Mouse (Mus musculus) spleen, adult 2 months (tissue): Measurements from ENCODE around the gene Ly6g5c. TPM values are rescaled to one million over a fixed set of nuclear protein-coding genes. Genes with fewer than 3 reads are reported as not detected.

Source experiments
- DNase-seq, 2 experiments: peaks; one replicate each; pipeline versions ENCODE4 v3.0.0 to v3.0.0-alpha.2; 2012 to 2021; ENCODE audit warnings: low spot score in 2 of 2, low read depth in 1 of 2
- H3K27ac ChIP-seq: fragments of 200-500 bp; 2 replicates; pipeline ENCODE4 v1.5.1; 2012; ENCODE audit warnings: low read length, inconsistent platforms; ENCODE audit not compliant: insufficient read depth
- H3K27me3 ChIP-seq: fragments of 200-500 bp; 2 replicates; pipeline ENCODE4 v1.6.1; 2012; ENCODE audit warnings: mild to moderate bottlenecking, moderate library complexity, low read length, inconsistent platforms; ENCODE audit not compliant: control insufficient read depth, insufficient read depth
- H3K36me3 ChIP-seq: fragments of 200-500 bp; 2 replicates; pipeline ENCODE4 v1.6.1; 2012; ENCODE audit warnings: mild to moderate bottlenecking, low read length, inconsistent platforms; ENCODE audit not compliant: control insufficient read depth, insufficient read depth
- H3K4me1 ChIP-seq: fragments of 200-500 bp; 2 replicates; pipeline ENCODE4 v1.6.1; 2011; ENCODE audit warnings: inconsistent platforms; ENCODE audit not compliant: control insufficient read depth, insufficient read depth, insufficient read length
- H3K4me3 ChIP-seq: fragments of 200-500 bp; 2 replicates; pipeline ENCODE4 v1.5.1; 2011; ENCODE audit warnings: mild to moderate bottlenecking, inconsistent platforms; ENCODE audit not compliant: insufficient read depth, insufficient read length; ENCODE audit errors: extremely low read depth
- CTCF ChIP-seq: fragments of 200-500 bp; IDR thresholded peaks from 2 replicates; pipeline ENCODE4 v1.5.1; 2011; ENCODE audit warnings: mild to moderate bottlenecking, inconsistent platforms; ENCODE audit not compliant: insufficient read depth, insufficient read length, insufficient replicate concordance; ENCODE audit errors: extremely low read depth
- POLR2A ChIP-seq: fragments of 200-500 bp; IDR thresholded peaks from 2 replicates; pipeline ENCODE4 v1.6.1; 2011; ENCODE audit warnings: low read depth, low read length, inconsistent platforms
- WGBS: fragments of 180-500 bp; shearing (Covaris S2); methylation state at CpG from one replicate; pipeline ENCODE4 v1.1.7; 2018; 5-methylcytosine and 5-hydroxymethylcytosine counted together
- polyA plus RNA-seq: library from polyadenylated mRNA; depleted of rRNA; stranded (reverse); fragments of >200 nt; gene quantifications from 2 replicates; pipeline ENCODE4 v1.2.3, GENCODE M21; 2012

Ly6g5c gene
- polyA plus RNA-seq, 1 experiment = not detected

DNA sequence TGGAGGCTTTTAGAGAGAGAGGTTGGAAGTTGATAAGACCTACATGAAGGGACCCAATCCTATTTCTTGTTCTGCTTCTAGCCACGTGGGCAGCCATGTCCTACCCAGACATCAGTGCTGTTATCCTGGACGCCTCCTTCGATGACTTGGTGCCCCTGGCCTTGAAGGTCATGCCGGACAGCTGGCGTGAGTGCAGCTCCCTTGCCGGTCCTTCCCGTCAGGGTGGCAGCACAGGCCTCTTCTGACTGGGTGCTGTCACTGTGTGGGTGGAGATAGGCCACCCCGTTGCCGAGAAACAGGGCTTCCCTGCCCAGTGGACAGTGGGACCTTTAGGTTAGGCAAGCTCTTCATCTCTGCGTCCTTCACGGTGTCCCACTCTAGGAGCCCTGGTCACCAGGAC is 6.9 kb upstream of the Ly6g5c start:
- Histone ChIP-seq H3K27ac (no peak overlapping the region), H3K36me3 (peaks cover 46% of the 10 kb centered on the region), H3K27me3 (no peaks in the 10 kb centered on the region), H3K4me3 (no peak overlapping the region), H3K4me1 (no peaks in the 10 kb centered on the region)
- no peak for DNase-seq
- 94% methylated on average over 11 of the region's 11 CpGs for WGBS
- no peak for TF ChIP-seq CTCF
- TF ChIP-seq POLR2A = no peak

DNA sequence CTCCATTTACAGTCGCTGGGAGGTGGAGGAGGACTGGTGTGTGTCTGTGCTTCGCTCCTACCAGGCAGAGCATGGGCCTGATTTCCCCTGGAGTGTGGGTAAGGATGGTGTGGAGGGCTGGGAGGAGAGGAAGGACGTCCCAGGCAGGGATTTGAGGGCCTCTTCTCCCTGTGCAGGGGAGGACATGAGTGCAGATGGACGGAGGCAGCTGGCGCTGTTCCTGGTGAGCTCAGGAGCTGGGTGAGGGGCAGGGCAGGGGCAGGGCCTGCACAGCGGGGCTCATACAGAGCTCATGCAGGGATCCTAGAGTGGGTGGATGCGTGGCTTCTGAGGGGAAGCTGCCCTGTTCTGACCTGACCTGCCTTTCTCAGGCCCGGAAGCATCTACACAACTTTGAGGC is 5.8 kb upstream of the Ly6g5c start:
- H3K27ac ChIP-seq = no peak overlapping the region
- TF ChIP-seq POLR2A (no peak), CTCF (no peak)
- H3K4me1 ChIP-seq = no peaks in the 10 kb centered on the region
- DNase-seq = no peak
- WGBS = 88% methylated on average over 8 of the region's 8 CpGs
- peaks cover 36% of the 10 kb centered on the region for H3K36me3 ChIP-seq
- no peak overlapping the region for H3K4me3 ChIP-seq
- H3K27me3 ChIP-seq = no peaks in the 10 kb centered on the region

DNA sequence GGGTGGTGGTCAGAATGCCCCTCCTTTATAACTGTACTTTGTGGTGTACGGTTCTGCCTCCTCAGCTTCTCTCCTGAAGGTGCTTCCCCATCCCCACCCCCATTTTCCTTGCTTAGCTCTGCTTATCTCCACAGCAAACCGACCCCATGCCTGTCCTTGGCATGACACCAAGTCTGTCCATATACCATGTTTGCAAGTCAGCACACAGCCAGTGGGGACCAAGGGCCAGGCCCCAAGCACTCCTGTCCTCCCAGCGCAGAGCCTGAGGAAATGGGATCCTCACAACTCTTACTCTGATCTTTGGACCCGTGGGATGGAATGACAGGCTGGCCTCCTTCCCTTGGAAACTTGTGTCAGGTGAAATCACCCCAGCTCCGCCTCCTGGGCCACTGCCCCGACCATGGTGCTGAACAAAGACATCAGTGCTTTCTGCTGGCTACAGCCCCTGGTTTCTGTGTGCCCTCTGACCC is 4.8 kb upstream of the Ly6g5c start:
- no peak for DNase-seq
- 69% methylated on average over 6 of the region's 6 CpGs for WGBS
- no peak overlapping the region for H3K27ac ChIP-seq
- no peak for TF ChIP-seq POLR2A
- TF ChIP-seq CTCF = no peak
- no peak overlapping the region for H3K4me3 ChIP-seq
- H3K4me1 ChIP-seq = no peaks in the 10 kb centered on the region
- H3K36me3 ChIP-seq = peaks cover 34% of the 10 kb centered on the region
- H3K27me3 ChIP-seq = no peaks in the 10 kb centered on the region

DNA sequence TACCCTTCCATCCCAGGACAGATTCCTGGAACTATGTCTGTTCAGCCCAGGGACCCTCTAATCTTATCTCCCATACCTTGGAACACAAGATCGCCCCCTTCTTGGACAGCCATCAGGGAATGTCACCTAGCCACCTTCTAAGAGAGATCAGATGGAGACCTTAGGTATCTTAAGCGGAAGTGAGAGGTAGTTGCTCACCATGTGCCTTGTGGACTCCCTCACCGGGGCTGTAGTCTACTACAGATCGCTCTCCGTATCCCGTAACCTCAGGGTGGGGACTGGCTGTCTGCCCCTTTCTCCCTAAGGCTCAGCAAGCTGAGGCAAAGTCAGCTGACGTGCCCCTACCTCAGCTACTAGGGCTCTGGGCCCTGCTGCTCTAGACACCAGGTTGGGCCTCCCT is 4.0 kb upstream of the Ly6g5c start:
- Histone ChIP-seq H3K4me1 (no peaks in the 10 kb centered on the region), H3K27ac (no peak overlapping the region), H3K36me3 (peaks cover 28% of the 10 kb centered on the region), H3K27me3 (no peaks in the 10 kb centered on the region), H3K4me3 (no peak overlapping the region)
- TF ChIP-seq POLR2A (no peak), CTCF (no peak)
- DNase-seq = no peak
- WGBS = 89% methylated on average over 7 of the region's 7 CpGs

DNA sequence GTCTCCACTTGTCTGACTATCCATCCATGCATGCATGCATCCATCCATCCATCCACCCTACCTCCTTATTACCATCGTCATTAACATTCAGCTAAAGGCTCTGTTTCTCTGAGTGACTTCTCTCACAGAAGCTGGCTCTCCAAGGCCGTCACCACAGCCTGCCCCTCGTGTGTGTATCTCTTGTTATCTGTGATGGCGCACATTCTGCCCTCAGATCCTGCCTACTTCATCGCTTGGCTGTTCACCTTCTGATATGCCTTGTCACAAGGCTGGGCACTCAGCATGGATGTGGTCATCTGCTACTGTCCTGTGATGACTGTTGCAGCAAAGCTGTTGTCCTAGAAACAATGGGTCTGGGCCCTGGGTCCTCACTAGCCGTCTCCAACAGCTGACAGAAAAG is 3.3 kb upstream of the Ly6g5c start:
- Histone ChIP-seq H3K27me3 (no peaks in the 10 kb centered on the region), H3K36me3 (peaks cover 23% of the 10 kb centered on the region), H3K27ac (no peak overlapping the region), H3K4me3 (no peak overlapping the region), H3K4me1 (no peaks in the 10 kb centered on the region)
- WGBS = 79% methylated on average over 6 of the region's 6 CpGs
- no peak for DNase-seq
- no peak for TF ChIP-seq POLR2A

DNA sequence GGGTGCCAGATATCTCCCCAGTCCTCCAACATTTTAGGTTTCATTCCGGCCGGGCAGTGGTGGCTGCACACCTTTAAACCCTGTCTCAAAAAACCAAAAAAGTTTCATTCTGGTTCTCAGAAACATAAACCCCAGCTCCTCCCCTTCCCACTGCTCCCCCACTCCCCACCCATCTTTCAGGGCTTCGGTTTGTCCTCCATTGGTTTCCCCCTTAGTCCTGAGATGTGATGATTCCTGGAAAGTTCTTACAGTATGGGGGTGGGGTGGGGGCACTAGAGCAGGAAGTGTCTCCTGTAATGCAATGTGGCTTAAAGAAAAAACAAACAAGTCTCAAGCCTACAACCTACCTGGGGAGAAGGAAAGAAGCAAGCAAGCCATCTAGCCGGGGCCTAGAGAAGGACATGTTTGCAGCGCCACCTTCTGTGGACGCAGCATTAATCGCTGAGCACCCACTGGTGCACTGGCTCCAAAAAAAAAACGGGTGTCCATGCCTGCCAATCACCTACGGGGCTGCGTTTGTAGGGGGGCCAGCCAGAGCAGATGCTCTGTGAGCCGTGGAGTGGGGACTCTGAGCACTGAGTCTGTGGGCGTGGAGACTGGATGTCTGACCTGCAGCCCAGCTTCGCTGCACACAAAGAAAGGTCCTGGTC is 2.2 kb upstream of the Ly6g5c start:
- 31% methylated on average over 13 of the region's 13 CpGs for WGBS
- no peak overlapping the region for H3K27ac ChIP-seq
- H3K4me1 ChIP-seq = no peaks in the 10 kb centered on the region

DNA sequence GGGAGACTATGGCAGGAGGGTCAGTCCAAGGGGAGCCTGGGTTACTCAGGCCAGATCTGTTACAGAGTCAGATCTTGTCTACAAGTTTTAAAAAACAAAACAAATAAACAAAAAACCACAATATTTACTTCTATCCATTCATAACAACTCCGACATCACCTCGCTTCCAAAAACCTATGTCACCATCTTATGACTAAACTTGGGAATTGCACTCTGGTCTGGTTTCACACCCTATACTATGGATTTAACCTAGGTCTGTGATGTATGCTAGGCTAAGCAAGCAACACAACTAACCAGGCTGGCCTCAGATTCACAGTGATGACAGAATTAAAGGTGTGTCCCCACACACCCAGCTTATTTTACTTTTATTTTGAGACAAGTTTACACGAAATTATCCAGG is 1.6 kb upstream of the Ly6g5c start:
- no peaks in the 10 kb centered on the region for H3K4me1 ChIP-seq
- TF ChIP-seq POLR2A (no peak), CTCF (no peak)
- WGBS = 86% methylated on average over 3 of the region's 3 CpGs

More for the DNA sequence above, 2.2 kb upstream of the Ly6g5c start:
- no peak overlapping the region for H3K4me3 ChIP-seq
- no peak for DNase-seq
- peaks cover 15% of the 10 kb centered on the region for H3K36me3 ChIP-seq
- H3K27me3 ChIP-seq = no peaks in the 10 kb centered on the region
- TF ChIP-seq CTCF = peak; percentile 46; the same call in 1 of the 2 replicates
- no peak for TF ChIP-seq POLR2A

More for the DNA sequence above, 1.6 kb upstream of the Ly6g5c start:
- no peak for DNase-seq
- H3K27me3 ChIP-seq = no peaks in the 10 kb centered on the region
- no peak overlapping the region for H3K4me3 ChIP-seq
- no peak overlapping the region for H3K27ac ChIP-seq
- H3K36me3 ChIP-seq = peaks cover 9% of the 10 kb centered on the region
